Mouse (Mus musculus): ENCODE measurements around the gene Phykpl. TPM values are rescaled to one million over a fixed set of nuclear protein-coding genes. Genes with fewer than 3 reads are reported as not detected.

Gene Phykpl
- polyA plus RNA-seq, 1 experiment = 6.6 TPM

DNA sequence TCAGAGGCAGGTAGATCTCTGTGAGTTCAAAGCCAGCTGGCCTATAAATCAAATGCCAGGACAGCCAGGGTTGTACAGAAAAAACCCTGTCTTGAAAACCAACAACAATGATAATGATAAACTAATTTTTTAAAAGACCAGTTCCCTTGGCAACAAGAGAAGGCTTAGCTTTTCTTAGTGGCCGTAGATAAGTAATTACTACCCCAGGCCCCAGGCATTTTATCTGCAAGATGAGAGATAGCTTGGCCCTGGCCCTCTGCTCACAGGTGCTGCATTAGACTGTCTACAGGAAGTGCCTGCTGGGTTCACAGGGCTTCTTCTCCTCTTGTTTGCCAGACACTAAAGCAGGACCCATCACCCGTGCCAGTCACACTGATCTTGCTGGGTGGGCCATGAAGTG is 29.5 kb upstream of the Phykpl start:
- no peak for DNase-seq (ENCODE audit: low read depth)
- TF ChIP-seq POLR2A (IDR thresholded peaks at IDR 0.05; ENCODE audit: borderline replicate concordance, extremely low read depth, insufficient read depth, insufficient read length, poor library complexity, severe bottlenecking) (no peak), CTCF (IDR thresholded peaks at IDR 0.05; ENCODE audit: borderline replicate concordance, extremely low read depth, insufficient read depth, insufficient read length) (no peak)

DNA sequence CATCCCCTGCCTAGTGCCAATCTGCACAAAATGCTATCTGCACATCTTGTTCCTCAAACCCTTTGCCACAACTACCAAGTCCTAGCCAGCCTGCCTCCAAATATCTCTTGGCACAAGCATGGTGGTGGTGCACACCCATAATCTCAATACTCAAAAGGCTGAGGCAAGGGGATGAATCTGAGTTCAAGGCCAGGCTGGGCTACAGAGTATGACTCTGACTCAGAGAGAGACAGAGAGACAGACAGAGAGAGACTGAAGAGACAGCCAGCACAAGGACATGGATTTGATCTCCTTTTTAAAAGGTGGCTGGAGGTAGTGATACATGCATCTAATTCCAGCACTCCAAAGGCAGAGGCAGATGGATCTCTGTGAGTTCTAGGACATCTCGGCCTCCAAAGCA is 21.3 kb upstream of the Phykpl start:
- TF ChIP-seq CTCF (IDR thresholded peaks at IDR 0.05; ENCODE audit: borderline replicate concordance, extremely low read depth, insufficient read depth, insufficient read length) (no peak), POLR2A (IDR thresholded peaks at IDR 0.05; ENCODE audit: borderline replicate concordance, extremely low read depth, insufficient read depth, insufficient read length, poor library complexity, severe bottlenecking) (no peak)
- DNase-seq (ENCODE audit: low read depth) = no peak

DNA sequence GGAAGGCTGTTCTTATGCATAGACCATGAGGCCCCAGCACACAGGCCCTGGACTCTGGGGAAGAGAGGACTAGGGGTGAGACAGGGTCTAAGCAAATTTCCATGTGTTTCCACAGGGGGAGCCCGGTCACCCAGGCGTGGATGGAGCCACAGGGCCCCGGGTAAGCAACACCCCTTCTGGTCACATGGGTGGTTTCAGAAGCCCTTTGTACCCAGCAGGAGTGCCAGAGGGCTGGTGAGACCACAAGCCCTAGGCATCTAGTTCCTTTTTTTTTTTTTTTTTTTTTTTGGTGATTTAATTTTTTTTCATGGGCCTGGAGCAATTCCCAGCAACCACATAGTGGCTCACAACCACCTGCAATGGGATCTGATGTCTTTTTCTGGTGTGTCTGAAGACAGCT is 19.5 kb upstream of the Phykpl start:
- TF ChIP-seq CTCF (IDR thresholded peaks at IDR 0.05; ENCODE audit: borderline replicate concordance, extremely low read depth, insufficient read depth, insufficient read length) (no peak), POLR2A (IDR thresholded peaks at IDR 0.05; ENCODE audit: borderline replicate concordance, extremely low read depth, insufficient read depth, insufficient read length, poor library complexity, severe bottlenecking) (no peak)
- DNase-seq (ENCODE audit: low read depth) = no peak

DNA sequence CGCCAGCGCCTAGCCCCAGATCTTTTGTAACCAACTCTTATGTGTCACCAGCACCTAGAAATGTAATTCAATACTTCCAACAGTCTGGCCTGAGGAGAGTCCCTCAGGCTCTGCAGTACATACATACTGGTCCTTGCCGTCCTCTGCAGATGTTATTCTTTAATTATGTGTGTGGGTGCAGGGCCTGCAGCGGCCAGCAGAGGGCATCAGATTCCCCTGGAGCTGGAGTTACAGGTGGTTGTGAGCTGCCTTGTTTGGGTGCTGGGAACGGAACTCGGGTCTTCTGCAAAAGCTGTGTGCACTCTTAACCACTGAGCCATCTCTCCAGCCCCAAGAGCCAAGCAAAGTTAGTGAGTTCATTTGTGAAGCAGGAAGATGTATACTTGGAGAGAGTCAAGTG is 18.6 kb upstream of the Phykpl start:
- peak; percentile 35; the same call in 1 of the 2 replicates for TF ChIP-seq CTCF (IDR thresholded peaks at IDR 0.05; ENCODE audit: borderline replicate concordance, extremely low read depth, insufficient read depth, insufficient read length)
- TF ChIP-seq POLR2A (IDR thresholded peaks at IDR 0.05; ENCODE audit: borderline replicate concordance, extremely low read depth, insufficient read depth, insufficient read length, poor library complexity, severe bottlenecking) = no peak
- no peak for DNase-seq (ENCODE audit: low read depth)

DNA sequence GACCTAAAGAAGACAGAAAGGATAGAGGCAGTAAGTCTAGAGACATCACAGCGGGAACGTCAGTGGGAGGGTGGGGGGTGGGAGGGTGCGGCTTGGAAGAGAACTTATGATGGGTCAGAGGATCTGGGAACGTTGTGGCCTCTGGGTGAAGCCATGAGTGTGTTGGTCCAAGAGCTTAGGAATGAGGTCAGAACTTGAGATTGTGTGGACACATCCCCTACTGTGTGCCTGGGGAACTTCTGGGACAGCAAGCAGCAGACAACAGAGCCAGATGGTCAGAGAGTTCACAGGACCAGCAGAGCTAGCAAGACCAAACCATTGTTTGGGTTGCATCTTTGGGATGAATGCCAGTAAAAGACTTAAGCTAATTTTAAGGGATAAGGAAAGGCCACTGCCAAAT is 15.8 kb upstream of the Phykpl start:
- TF ChIP-seq POLR2A (IDR thresholded peaks at IDR 0.05; ENCODE audit: borderline replicate concordance, extremely low read depth, insufficient read depth, insufficient read length, poor library complexity, severe bottlenecking) (no peak), CTCF (IDR thresholded peaks at IDR 0.05; ENCODE audit: borderline replicate concordance, extremely low read depth, insufficient read depth, insufficient read length) (no peak)
- DNase-seq (ENCODE audit: low read depth) = no peak

DNA sequence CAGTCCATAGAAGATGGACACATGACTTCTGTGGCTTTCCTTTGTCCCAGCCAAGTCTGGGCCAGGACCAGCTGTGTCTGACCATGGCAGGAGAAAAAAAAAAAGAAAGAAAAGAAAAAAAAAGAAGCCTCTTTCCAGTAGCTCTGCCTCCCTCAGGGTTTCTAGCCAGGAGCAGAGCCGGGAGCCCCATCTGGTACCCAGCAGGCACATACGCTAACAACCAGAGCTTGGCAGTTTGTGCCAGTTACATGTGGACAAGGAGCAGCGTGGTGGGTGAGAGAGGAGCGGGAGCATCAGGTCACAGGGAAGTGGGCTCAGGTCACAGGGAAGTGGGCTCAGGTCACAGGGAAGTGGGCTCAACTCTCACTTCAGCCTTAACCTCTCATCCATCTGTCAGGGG is 8.1 kb upstream of the Phykpl start:
- TF ChIP-seq CTCF (IDR thresholded peaks at IDR 0.05; ENCODE audit: borderline replicate concordance, extremely low read depth, insufficient read depth, insufficient read length) (no peak), POLR2A (IDR thresholded peaks at IDR 0.05; ENCODE audit: borderline replicate concordance, extremely low read depth, insufficient read depth, insufficient read length, poor library complexity, severe bottlenecking) (no peak)
- peak; percentile 59 for DNase-seq (ENCODE audit: low read depth)

DNA sequence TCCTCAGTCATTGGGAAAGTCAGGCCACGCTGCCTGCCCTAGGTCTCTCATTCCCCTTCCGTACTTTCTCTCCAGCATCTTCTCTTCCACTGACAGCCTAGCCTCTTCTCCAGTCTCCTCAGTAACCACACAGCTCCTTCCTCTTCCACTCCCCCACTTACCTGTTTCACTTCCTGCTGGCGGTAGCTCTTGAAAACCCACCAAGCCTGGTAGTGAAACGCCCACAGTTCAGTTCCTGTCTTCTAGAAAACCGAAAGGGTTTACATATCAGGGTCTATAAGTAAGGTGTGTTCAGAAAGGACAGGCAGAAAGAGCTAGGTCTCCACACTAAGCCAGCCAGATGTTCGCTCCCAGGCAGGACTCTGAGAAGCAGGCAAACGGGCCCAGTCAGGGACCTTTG is 7.0 kb upstream of the Phykpl start:
- TF ChIP-seq CTCF (IDR thresholded peaks at IDR 0.05; ENCODE audit: borderline replicate concordance, extremely low read depth, insufficient read depth, insufficient read length) = no peak
- TF ChIP-seq POLR2A (IDR thresholded peaks at IDR 0.05; ENCODE audit: borderline replicate concordance, extremely low read depth, insufficient read depth, insufficient read length, poor library complexity, severe bottlenecking) = no peak
- no peak for DNase-seq (ENCODE audit: low read depth)

DNA sequence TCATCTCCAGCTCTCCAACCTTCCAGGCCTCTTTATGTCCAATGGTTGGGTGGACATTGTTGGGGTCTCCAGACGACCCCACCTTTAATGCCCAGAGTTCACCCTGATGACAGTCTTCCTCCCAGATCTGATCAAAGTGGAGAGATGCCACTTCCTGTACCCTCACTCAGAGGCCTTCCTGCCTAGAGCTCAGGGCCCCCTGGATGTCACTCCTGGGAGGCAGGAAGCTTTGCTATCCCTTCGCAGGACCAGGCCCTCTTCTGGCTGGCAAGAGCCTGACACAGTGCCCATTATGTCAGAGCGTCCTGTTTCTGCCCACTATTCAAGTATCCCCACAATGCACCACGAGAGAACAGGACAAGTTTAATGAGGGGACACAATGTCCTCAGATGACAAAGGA is 5.5 kb upstream of the Phykpl start:
- no peak for DNase-seq (ENCODE audit: low read depth)
- no peak for TF ChIP-seq POLR2A (IDR thresholded peaks at IDR 0.05; ENCODE audit: borderline replicate concordance, extremely low read depth, insufficient read depth, insufficient read length, poor library complexity, severe bottlenecking)
- no peak for TF ChIP-seq CTCF (IDR thresholded peaks at IDR 0.05; ENCODE audit: borderline replicate concordance, extremely low read depth, insufficient read depth, insufficient read length)

DNA sequence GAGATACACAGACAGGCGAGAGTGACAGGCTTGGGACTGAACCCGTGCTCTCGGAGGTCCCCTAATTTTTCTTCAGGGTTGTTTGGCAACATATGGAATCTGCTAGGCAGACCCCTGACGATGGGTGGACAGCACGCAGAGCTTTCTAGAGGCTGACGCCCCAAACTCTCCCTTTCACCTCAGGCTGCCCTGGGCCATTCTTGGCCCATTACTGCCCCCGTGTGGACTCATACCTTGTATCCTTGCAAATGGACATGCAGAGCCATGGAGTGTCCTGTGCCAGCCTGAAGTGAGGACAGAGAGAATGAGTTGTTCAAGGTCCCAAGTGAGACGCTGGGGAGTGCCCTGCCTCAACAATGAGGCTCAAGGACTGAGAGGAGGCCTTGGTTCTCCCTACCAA is 1.8 kb upstream of the Phykpl start:
- TF ChIP-seq CTCF (IDR thresholded peaks at IDR 0.05; ENCODE audit: borderline replicate concordance, extremely low read depth, insufficient read depth, insufficient read length) (peak; percentile 65; the same call in 1 of the 2 replicates), POLR2A (IDR thresholded peaks at IDR 0.05; ENCODE audit: borderline replicate concordance, extremely low read depth, insufficient read depth, insufficient read length, poor library complexity, severe bottlenecking) (no peak)
- peak; percentile 69 for DNase-seq (ENCODE audit: low read depth)

DNA sequence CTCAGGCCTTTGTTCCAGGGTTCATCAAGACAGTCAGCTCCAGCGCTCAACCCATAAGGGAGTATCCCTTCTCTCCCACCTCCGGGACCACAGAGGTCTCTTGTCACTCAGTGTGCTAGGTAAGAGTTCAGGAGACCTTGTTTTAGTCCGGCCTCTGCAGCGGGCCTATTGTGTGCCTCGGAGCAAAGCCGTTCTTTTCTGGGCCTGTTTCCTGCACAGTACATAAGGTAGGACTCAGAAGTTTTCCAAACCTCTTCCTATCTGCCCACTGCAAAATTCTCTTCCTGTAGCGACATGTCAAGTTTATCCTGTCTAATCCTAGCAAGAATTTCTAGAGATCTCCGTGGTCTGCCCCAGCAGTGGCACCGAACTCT is 513 bp upstream of the Phykpl start:
- TF ChIP-seq POLR2A (IDR thresholded peaks at IDR 0.05; ENCODE audit: borderline replicate concordance, extremely low read depth, insufficient read depth, insufficient read length, poor library complexity, severe bottlenecking) = no peak
- no peak for TF ChIP-seq CTCF (IDR thresholded peaks at IDR 0.05; ENCODE audit: borderline replicate concordance, extremely low read depth, insufficient read depth, insufficient read length)
- DNase-seq (ENCODE audit: low read depth) = no peak

DNA sequence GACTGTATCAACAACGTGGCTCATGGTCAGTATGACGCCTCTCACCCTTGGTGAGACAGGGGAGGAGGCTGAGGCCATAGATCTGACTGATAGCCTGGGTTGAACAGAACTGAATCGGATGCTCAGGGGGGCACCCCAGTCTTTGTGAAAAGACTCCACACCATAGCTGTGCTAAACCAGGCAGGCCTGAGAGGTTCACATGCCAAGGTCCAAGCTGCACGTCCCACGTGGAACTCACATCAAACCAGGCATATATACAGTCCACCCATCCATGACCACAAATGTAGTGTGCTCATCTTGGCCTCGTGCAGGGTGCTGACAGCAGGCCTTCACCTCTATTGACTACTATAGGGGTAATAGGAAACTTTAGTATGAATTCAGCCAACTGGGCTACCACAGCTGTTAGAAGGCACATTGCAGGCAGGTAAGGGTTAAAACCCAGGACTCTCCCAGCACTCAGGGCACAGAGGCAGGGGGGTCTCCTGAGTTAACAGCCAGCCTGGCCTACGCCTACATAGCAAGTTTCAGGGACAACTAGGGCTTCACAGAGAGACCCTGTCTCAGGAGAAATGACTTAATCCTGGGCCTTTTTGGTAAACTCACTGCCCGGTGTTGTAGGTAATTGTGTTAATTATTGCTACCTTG is 1.2 kb downstream of the Phykpl start:
- DNase-seq (ENCODE audit: low read depth) = no peak
- no peak for TF ChIP-seq CTCF (IDR thresholded peaks at IDR 0.05; ENCODE audit: borderline replicate concordance, extremely low read depth, insufficient read depth, insufficient read length)
- no peak for TF ChIP-seq POLR2A (IDR thresholded peaks at IDR 0.05; ENCODE audit: borderline replicate concordance, extremely low read depth, insufficient read depth, insufficient read length, poor library complexity, severe bottlenecking)

DNA sequence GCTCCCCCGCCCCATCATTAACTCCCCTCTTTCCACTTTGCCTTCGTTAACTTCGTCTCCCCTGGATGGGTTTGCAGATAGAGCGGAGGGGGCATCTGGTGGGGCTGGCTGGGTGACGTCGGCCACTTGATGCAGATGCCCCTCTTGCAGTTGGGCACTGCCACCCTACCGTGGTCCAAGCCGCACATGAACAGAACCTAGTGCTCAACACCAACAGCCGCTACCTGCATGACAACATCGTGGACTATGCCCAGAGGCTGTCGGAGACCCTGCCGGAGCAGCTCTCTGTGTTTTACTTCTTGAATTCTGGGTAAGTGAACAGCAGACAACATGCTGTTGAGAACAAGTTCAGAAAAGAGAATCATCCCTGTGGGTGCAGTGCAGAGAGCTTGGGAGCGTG is 1.9 kb downstream of the Phykpl start:
- TF ChIP-seq CTCF (IDR thresholded peaks at IDR 0.05; ENCODE audit: borderline replicate concordance, extremely low read depth, insufficient read depth, insufficient read length) (no peak), POLR2A (IDR thresholded peaks at IDR 0.05; ENCODE audit: borderline replicate concordance, extremely low read depth, insufficient read depth, insufficient read length, poor library complexity, severe bottlenecking) (no peak)
- DNase-seq (ENCODE audit: low read depth) = no peak

Measured in brain, embryonic 14.5 days (tissue).